Mouse (Mus musculus) CD4-positive helper T cell, adult 2 months (primary cell): ENCODE measurements around the gene Lclat1.

ENCODE experiments used
- DNase-seq: peaks from one replicate; pipeline ENCODE4 v3.0.0-alpha.2; 2012; ENCODE audit warnings: low read depth, missing footprints, low spot score

The Lclat1 gene

GRCm38 (mm10) chr17:73107158-73108157, at the start of gene Lclat1:
Lclat1 (plus strand) TSS chr17:73107985.
- DNase-seq = peak; percentile 98

GRCm38 (mm10) chr17:73058319-73058718, 49.5 kb upstream of the Lclat1 start:
- DNase-seq = no peak

- no peak for DNase-seq
Measured at GRCm38 (mm10) chr17:73060224-73060896, 47.4 kb upstream of the Lclat1 start.

GRCm38 (mm10) chr17:73060897-73061252, 46.9 kb upstream of the Lclat1 start:
- no peak for DNase-seq

- no peak for DNase-seq
Measured at GRCm38 (mm10) chr17:73062701-73063100, 45.1 kb upstream of the Lclat1 start.

GRCm38 (mm10) chr17:73063299-73063698, 44.5 kb upstream of the Lclat1 start:
- no peak for DNase-seq

GRCm38 (mm10) chr17:73063781-73064180, 44.0 kb upstream of the Lclat1 start:
- DNase-seq = no peak

- no peak for DNase-seq
Measured at GRCm38 (mm10) chr17:73066387-73067169, 41.2 kb upstream of the Lclat1 start.

- DNase-seq = peak; percentile 27
Measured at GRCm38 (mm10) chr17:73067423-73067822, 40.4 kb upstream of the Lclat1 start.

- no peak for DNase-seq
Measured at GRCm38 (mm10) chr17:73068321-73068992, 39.3 kb upstream of the Lclat1 start.

GRCm38 (mm10) chr17:73070466-73070865, 37.3 kb upstream of the Lclat1 start:
- no peak for DNase-seq

- DNase-seq = no peak
Measured at GRCm38 (mm10) chr17:73071725-73072263, 36.0 kb upstream of the Lclat1 start.

- no peak for DNase-seq
Measured at GRCm38 (mm10) chr17:73072286-73072685, 35.5 kb upstream of the Lclat1 start.

- no peak for DNase-seq
Measured at GRCm38 (mm10) chr17:73074631-73075030, 33.2 kb upstream of the Lclat1 start.

- no peak for DNase-seq
Measured at GRCm38 (mm10) chr17:73075238-73075890, 32.4 kb upstream of the Lclat1 start.

- no peak for DNase-seq
Measured at GRCm38 (mm10) chr17:73077638-73078037, 30.1 kb upstream of the Lclat1 start.

GRCm38 (mm10) chr17:73081360-73082133, 26.2 kb upstream of the Lclat1 start:
- peak; percentile 22 for DNase-seq

GRCm38 (mm10) chr17:73082506-73083196, 25.1 kb upstream of the Lclat1 start:
- no peak for DNase-seq
